Mouse (Mus musculus): ENCODE results near the gene Gpsm3. TPM values are rescaled to one million over a fixed set of nuclear protein-coding genes. Genes with fewer than 3 reads are reported as not detected.

Gene Gpsm3
- polyA plus RNA-seq, 1 experiment from 2014 or later, result 7.8 TPM

DNA sequence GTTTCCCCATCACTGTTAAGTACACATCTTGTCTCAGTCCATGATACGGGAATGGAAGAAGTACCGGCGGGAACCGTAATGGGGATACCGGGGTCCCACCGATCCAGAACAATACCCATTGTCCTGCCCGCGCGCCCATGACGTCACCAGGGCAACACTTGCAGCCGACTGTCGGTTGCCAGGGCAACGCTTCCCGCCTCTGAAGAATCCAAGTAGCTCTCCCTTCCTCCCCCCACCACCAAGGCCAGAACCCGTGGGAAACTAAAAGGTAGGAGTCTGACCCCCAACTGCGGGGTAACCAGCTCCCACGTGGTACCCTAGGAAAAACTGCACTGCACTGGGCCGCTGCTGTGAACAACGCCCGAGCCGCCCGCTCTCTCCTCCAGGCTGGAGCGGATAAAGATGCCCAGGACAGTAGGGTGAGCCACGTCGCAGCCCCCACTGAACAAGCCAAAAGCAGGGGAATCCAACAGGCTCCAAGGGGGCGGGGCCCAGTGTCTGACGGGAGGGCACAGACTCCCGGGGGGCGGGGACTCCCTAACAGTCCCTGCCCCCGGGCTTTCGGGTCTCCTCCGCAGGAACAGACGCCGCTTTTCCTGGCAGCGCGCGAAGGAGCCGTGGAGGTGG is 2.7 kb upstream of the Gpsm3 start:
- Histone ChIP-seq H3K4me2 (replicated peaks; ENCODE audit: low read depth) (peak overlapping the region; percentile 99), H3K4me3 (ENCODE audit: low read depth, low read length) (peak overlapping the region; percentile 73), H3K9ac (ENCODE audit: low read length) (peak overlapping the region; percentile 89), H3K9me3 (ENCODE audit: control insufficient read depth, low read length) (no peaks in the 10 kb centered on the region), H3K4me1 (replicated peaks; ENCODE audit: control insufficient read depth, insufficient read depth) (peaks cover 9% of the 10 kb centered on the region), H3K27ac (replicated peaks) (peak overlapping the region; percentile 86), H3K36me3 (ENCODE audit: control insufficient read depth, insufficient read depth, low read length) (no peaks in the 10 kb centered on the region), H3K27me3 (ENCODE audit: control insufficient read depth, insufficient read depth, low read length) (no peaks in the 10 kb centered on the region)
- DNase-seq (ENCODE audit: low spot score) (peak; percentile 79), ATAC-seq (ENCODE audit: low FRiP score, low TSS enrichment) (peak; percentile 76)
- no peak for TF ChIP-seq EP300 (optimal IDR thresholded peaks at IDR 0.05)
- no peak for TF ChIP-seq CTCF (IDR thresholded peaks at IDR 0.05; ENCODE audit: low read depth)
- whole genome bisulfite sequencing, result under 1% methylated on average over 38 of the region's 38 CpGs

DNA sequence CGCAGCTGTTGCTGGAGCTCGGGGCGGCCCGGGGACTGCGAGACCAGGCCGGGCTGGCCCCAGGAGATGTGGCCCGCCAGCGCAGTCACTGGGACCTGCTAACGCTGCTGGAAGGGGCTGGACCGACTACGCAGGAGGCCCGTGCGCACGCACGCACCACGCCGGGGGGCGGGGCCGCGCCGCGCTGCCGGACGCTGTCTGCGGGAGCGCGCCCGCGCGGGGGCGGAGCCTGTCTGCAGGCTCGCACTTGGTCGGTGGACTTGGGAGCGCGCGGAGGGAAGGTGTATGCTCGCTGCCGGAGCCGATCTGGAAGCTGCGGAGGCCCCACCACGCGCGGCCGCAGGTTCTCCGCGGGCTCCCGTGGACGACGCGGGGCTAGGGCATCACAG is 2.2 kb upstream of the Gpsm3 start:
- Histone ChIP-seq H3K27ac (replicated peaks) (peak overlapping the region; percentile 86), H3K4me2 (replicated peaks; ENCODE audit: low read depth) (peak overlapping the region; percentile 99), H3K27me3 (ENCODE audit: control insufficient read depth, insufficient read depth, low read length) (no peaks in the 10 kb centered on the region), H3K4me1 (replicated peaks; ENCODE audit: control insufficient read depth, insufficient read depth) (peaks cover 9% of the 10 kb centered on the region), H3K36me3 (ENCODE audit: control insufficient read depth, insufficient read depth, low read length) (no peaks in the 10 kb centered on the region), H3K9ac (ENCODE audit: low read length) (peak overlapping the region; percentile 89), H3K4me3 (ENCODE audit: low read depth, low read length) (peak overlapping the region; percentile 73), H3K9me3 (ENCODE audit: control insufficient read depth, low read length) (no peaks in the 10 kb centered on the region)
- WGBS, result under 1% methylated on average over 46 of the region's 50 CpGs
- ATAC-seq (ENCODE audit: low FRiP score, low TSS enrichment), result peak; percentile 87
- TF ChIP-seq EP300 (optimal IDR thresholded peaks at IDR 0.05), result no peak
- peak; percentile 12; the same call in 1 of the 2 replicates for TF ChIP-seq CTCF (IDR thresholded peaks at IDR 0.05; ENCODE audit: low read depth)
- peak; percentile 98 for DNase-seq (ENCODE audit: low spot score)

DNA sequence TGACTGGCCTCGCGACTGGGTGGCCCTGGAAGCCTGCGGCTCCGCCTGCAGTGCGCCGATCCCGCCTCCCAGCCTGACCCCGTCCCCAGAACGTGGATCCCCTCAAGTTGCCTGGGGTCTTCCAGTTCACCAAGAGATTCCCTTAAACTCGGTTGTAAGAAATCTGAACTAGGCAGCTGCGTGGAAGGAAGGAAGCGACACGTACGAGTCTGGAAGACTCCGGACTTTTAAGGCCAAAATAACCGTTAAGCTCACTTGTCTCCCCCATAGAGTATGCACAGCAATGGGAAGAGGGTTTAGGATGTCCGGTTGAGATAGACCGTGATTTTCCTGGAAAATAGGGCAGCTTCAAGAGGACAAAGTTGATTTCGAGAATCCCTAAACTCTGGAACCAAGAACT is 1.8 kb upstream of the Gpsm3 start:
- H3K9ac ChIP-seq (ENCODE audit: low read length), result peak overlapping the region; percentile 89
- H3K27ac ChIP-seq (replicated peaks), result peak overlapping the region; percentile 86
- 4% methylated on average over 19 of the region's 19 CpGs for WGBS
- H3K9me3 ChIP-seq (ENCODE audit: control insufficient read depth, low read length), result no peaks in the 10 kb centered on the region
- no peaks in the 10 kb centered on the region for H3K36me3 ChIP-seq (ENCODE audit: control insufficient read depth, insufficient read depth, low read length)
- TF ChIP-seq EP300 (optimal IDR thresholded peaks at IDR 0.05) (no peak), CTCF (IDR thresholded peaks at IDR 0.05; ENCODE audit: low read depth) (no peak)
- no peak for DNase-seq (ENCODE audit: low spot score)
- H3K4me1 ChIP-seq (replicated peaks; ENCODE audit: control insufficient read depth, insufficient read depth), result peaks cover 9% of the 10 kb centered on the region
- peak overlapping the region; percentile 99 for H3K4me2 ChIP-seq (replicated peaks; ENCODE audit: low read depth)
- ATAC-seq (ENCODE audit: low FRiP score, low TSS enrichment), result no peak
- peak overlapping the region; percentile 73 for H3K4me3 ChIP-seq (ENCODE audit: low read depth, low read length)
- H3K27me3 ChIP-seq (ENCODE audit: control insufficient read depth, insufficient read depth, low read length), result no peaks in the 10 kb centered on the region

DNA sequence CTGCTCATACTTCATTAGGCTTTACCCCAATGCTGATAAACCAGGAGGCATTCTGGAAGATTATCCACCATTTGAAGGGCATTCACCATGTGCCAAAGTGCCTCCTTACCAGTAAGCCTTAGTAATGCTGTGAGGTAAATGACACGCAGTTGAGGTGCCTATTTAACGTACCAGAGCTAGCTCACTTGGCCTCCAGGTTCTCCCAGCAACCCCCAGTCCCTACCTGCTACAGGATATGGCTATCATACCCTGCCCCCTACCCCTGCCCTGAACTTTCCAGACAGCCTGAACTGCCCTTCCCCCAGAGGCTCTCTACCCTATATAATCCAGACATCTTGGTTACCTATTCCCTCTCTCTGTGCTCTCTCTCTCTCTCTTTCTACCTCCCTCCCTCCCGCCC is 839 bp upstream of the Gpsm3 start:
- Histone ChIP-seq H3K4me1 (replicated peaks; ENCODE audit: control insufficient read depth, insufficient read depth) (peaks cover 9% of the 10 kb centered on the region), H3K4me3 (ENCODE audit: low read depth, low read length) (no peak overlapping the region), H3K9ac (ENCODE audit: low read length) (no peak overlapping the region), H3K36me3 (ENCODE audit: control insufficient read depth, insufficient read depth, low read length) (no peaks in the 10 kb centered on the region), H3K27me3 (ENCODE audit: control insufficient read depth, insufficient read depth, low read length) (no peaks in the 10 kb centered on the region), H3K27ac (replicated peaks) (no peak overlapping the region), H3K9me3 (ENCODE audit: control insufficient read depth, low read length) (no peaks in the 10 kb centered on the region), H3K4me2 (replicated peaks; ENCODE audit: low read depth) (no peak overlapping the region)
- TF ChIP-seq CTCF (IDR thresholded peaks at IDR 0.05; ENCODE audit: low read depth) (no peak), EP300 (optimal IDR thresholded peaks at IDR 0.05) (no peak)
- DNase-seq (ENCODE audit: low spot score) (no peak), ATAC-seq (ENCODE audit: low FRiP score, low TSS enrichment) (no peak)
- WGBS, result 76% methylated on average over 3 of the region's 3 CpGs

DNA sequence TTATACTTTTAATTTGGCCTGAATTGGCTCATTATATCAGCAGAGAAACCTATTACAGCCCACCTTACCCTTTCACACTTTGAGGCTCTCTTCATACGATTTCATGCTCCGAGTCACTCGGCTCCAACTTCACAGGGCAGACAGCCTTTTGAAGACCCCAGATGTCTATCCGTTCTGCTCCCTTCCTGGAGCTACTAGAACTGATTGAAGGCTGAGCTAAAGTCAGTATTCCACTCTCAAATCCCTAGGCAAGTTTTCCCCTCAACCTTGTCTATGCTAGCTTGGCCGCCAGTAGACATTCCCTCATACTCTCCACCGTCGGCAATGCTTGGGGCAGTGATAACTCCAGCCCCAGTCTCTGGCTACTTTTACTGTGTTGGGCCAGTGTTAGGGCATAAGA is 400 bp upstream of the Gpsm3 start:
- no peak for DNase-seq (ENCODE audit: low spot score)
- H3K4me2 ChIP-seq (replicated peaks; ENCODE audit: low read depth), result peak overlapping the region; percentile 89; the same call in 1 of the 2 replicates
- H3K36me3 ChIP-seq (ENCODE audit: control insufficient read depth, insufficient read depth, low read length), result no peaks in the 10 kb centered on the region
- H3K27me3 ChIP-seq (ENCODE audit: control insufficient read depth, insufficient read depth, low read length), result no peaks in the 10 kb centered on the region
- H3K9me3 ChIP-seq (ENCODE audit: control insufficient read depth, low read length), result no peaks in the 10 kb centered on the region
- ATAC-seq (ENCODE audit: low FRiP score, low TSS enrichment), result no peak
- H3K9ac ChIP-seq (ENCODE audit: low read length), result no peak overlapping the region
- no peak overlapping the region for H3K4me3 ChIP-seq (ENCODE audit: low read depth, low read length)
- TF ChIP-seq CTCF (IDR thresholded peaks at IDR 0.05; ENCODE audit: low read depth) (no peak), EP300 (optimal IDR thresholded peaks at IDR 0.05) (no peak)
- 53% methylated on average over 7 of the region's 7 CpGs for WGBS
- peaks cover 9% of the 10 kb centered on the region for H3K4me1 ChIP-seq (replicated peaks; ENCODE audit: control insufficient read depth, insufficient read depth)
- H3K27ac ChIP-seq (replicated peaks), result peak overlapping the region; percentile 97

DNA sequence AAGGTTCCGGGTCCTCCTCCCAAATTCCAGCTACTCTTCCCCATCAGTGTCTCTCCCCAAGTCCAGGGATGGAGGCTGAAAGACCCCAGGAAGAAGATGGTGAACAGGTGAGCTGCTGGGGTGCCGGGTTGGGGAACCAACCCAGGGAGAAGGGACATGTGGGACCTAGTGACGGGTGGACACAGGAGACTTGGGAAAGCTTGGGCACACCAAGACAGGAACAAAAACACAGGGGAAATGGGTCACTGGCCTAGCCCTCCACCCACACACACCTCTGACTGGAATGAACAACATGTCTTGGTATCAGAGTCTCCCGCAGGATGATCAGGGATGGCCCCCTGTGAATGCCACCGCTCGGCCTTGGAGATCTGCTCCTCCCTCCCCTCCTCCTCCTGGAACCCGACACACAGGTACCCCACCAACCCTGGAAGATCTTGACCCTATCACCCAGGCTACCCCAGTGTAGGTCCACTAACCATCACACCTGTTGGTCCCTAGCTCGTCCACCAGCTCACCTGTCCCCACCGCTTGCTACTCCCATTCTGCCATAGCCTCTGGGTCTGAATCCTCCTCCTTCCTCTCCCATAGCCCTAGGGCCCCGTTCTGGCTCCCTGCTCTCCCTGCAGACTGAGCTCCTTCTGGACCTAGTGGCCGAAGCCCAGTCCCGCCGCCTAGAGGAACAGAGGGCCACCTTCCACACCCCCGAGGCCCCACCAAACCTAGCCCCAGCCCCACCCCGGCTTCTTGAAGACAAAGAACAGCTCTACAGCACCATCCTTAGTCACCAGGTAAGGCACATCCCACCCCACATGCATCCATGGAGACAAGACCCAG is 765 bp downstream of the Gpsm3 start:
- no peak for ATAC-seq (ENCODE audit: low FRiP score, low TSS enrichment)
- TF ChIP-seq CTCF (IDR thresholded peaks at IDR 0.05; ENCODE audit: low read depth), result no peak
- no peak for TF ChIP-seq EP300 (optimal IDR thresholded peaks at IDR 0.05)
- H3K9ac ChIP-seq (ENCODE audit: low read length), result 0 out of 2 replicates have a peak overlapping the region, but pooled peaks have one; percentile 95

More for the DNA sequence above, 765 bp downstream of the Gpsm3 start:
- 70% methylated on average over 14 of the region's 15 CpGs for WGBS
- Histone ChIP-seq H3K4me3 (ENCODE audit: low read depth, low read length) (no peak overlapping the region), H3K9me3 (ENCODE audit: control insufficient read depth, low read length) (no peaks in the 10 kb centered on the region), H3K27me3 (ENCODE audit: control insufficient read depth, insufficient read depth, low read length) (no peaks in the 10 kb centered on the region), H3K4me1 (replicated peaks; ENCODE audit: control insufficient read depth, insufficient read depth) (peaks cover 9% of the 10 kb centered on the region), H3K27ac (replicated peaks) (peak overlapping the region; percentile 97), H3K36me3 (ENCODE audit: control insufficient read depth, insufficient read depth, low read length) (peaks cover 5% of the 10 kb centered on the region), H3K4me2 (replicated peaks; ENCODE audit: low read depth) (peak overlapping the region; percentile 89)
- no peak for DNase-seq (ENCODE audit: low spot score)

Measured in stomach, postnatal 0 days (tissue).